Mouse (Mus musculus): ENCODE data around the gene Grem1. TPM values are rescaled to one million over a fixed set of nuclear protein-coding genes. Genes with fewer than 3 reads are reported as not detected.
A peak's percentile ranks its signal among the peaks of the same experiment; 100 is the strongest.

The Grem1 gene
- polyA plus RNA-seq, 1 experiment from 2014 or later, result not detected

DNA sequence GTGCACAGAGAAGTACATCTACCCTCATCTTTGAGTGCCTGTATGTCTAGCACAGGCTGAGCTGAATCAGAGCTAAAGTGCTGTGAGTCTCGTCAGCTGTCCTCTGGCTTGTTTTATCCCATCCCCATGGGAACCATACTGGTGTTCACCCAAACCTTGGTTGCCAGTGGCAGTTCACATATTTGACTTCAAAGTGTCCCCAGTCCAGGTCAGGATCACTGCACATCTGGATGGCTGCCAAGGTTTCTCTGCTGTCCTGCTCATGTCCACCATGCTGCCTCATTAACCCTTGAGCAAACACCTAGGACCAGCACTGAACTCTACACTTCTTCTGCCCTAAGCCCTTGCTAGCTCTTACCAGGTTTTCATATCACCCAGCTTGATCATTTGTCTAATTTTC, 7.4 kb upstream of the Grem1 start:
- Histone ChIP-seq H3K4me3 (ENCODE audit: low read depth, low read length) (no peak overlapping the region), H3K27me3 (ENCODE audit: insufficient read depth, low read length) (no peaks in the 10 kb centered on the region), H3K4me1 (ENCODE audit: insufficient read depth) (no peaks in the 10 kb centered on the region), H3K36me3 (replicated peaks; ENCODE audit: insufficient read depth, low read length) (no peaks in the 10 kb centered on the region), H3K4me2 (ENCODE audit: low read depth, low read length) (no peak overlapping the region), H3K9ac (replicated peaks) (no peak overlapping the region), H3K9me3 (ENCODE audit: low read length) (no peaks in the 10 kb centered on the region), H3K27ac (ENCODE audit: low read depth) (no peak overlapping the region)
- ATAC-seq (peak; percentile 73), DNase-seq (peak; percentile 44)
- TF ChIP-seq CTCF (IDR thresholded peaks at IDR 0.05; ENCODE audit: low read depth) (no peak), EP300 (IDR thresholded peaks at IDR 0.05; ENCODE audit: low read depth) (no peak)
- 29% methylated on average over 1 of the region's 1 CpGs for WGBS (ENCODE audit: insufficient replicate concordance)

DNA sequence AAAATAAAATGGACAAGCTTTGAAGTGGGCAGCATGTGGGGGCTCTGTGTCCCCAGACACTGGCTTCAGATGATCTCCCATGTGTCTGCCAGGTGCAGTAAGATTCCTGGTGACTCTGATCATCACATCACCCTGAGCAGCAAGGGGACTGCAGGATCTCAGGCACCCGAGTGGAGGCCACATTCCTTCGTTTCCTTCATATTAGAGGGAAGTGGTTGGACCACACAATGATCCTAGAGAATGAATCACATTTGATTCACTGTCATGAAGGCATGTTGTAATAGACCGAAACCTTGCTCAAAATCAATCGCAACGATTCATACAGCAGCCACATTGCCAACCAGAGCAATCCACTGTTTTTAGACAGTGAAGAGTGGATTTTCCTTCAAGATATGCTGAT, 6.5 kb upstream of the Grem1 start:
- H3K9me3 ChIP-seq (ENCODE audit: low read length), result no peaks in the 10 kb centered on the region
- H3K27ac ChIP-seq (ENCODE audit: low read depth), result no peak overlapping the region
- TF ChIP-seq EP300 (IDR thresholded peaks at IDR 0.05; ENCODE audit: low read depth) (no peak), CTCF (IDR thresholded peaks at IDR 0.05; ENCODE audit: low read depth) (no peak)
- H3K36me3 ChIP-seq (replicated peaks; ENCODE audit: insufficient read depth, low read length), result no peaks in the 10 kb centered on the region
- no peaks in the 10 kb centered on the region for H3K27me3 ChIP-seq (ENCODE audit: insufficient read depth, low read length)
- H3K4me1 ChIP-seq (ENCODE audit: insufficient read depth), result no peaks in the 10 kb centered on the region
- no peak overlapping the region for H3K4me2 ChIP-seq (ENCODE audit: low read depth, low read length)
- ATAC-seq (no peak), DNase-seq (no peak)
- no peak overlapping the region for H3K4me3 ChIP-seq (ENCODE audit: low read depth, low read length)
- H3K9ac ChIP-seq (replicated peaks), result no peak overlapping the region
- 66% methylated on average over 5 of the region's 5 CpGs for WGBS (ENCODE audit: insufficient replicate concordance)

GRCm38 (mm10) chr2:113757525-113758310, 728 bp downstream of the Grem1 start:
- WGBS (ENCODE audit: insufficient replicate concordance), result 1% methylated on average over 47 of the region's 47 CpGs
- H3K27me3 ChIP-seq (ENCODE audit: insufficient read depth, low read length), result peaks cover 34% of the 10 kb centered on the region
- H3K27ac ChIP-seq (ENCODE audit: low read depth), result no peak overlapping the region
- peak overlapping the region; percentile 17; the same call in 1 of the 2 replicates for H3K4me3 ChIP-seq (ENCODE audit: low read depth, low read length)
- no peaks in the 10 kb centered on the region for H3K36me3 ChIP-seq (replicated peaks; ENCODE audit: insufficient read depth, low read length)
- TF ChIP-seq EP300 (IDR thresholded peaks at IDR 0.05; ENCODE audit: low read depth) (no peak), CTCF (IDR thresholded peaks at IDR 0.05; ENCODE audit: low read depth) (no peak)
- H3K9ac ChIP-seq (replicated peaks), result no peak overlapping the region
- peak; percentile 13 for DNase-seq
- H3K4me2 ChIP-seq (ENCODE audit: low read depth, low read length), result peak overlapping the region; percentile 38
- no peak for ATAC-seq
- H3K9me3 ChIP-seq (ENCODE audit: low read length), result no peaks in the 10 kb centered on the region
- peaks cover 2% of the 10 kb centered on the region; the same call in 1 of the 2 replicates for H3K4me1 ChIP-seq (ENCODE audit: insufficient read depth)

GRCm38 (mm10) chr2:113756924-113757524, 1.4 kb downstream of the Grem1 start:
- Histone ChIP-seq H3K4me1 (ENCODE audit: insufficient read depth) (peaks cover 2% of the 10 kb centered on the region; the same call in 1 of the 2 replicates), H3K27ac (ENCODE audit: low read depth) (no peak overlapping the region), H3K4me3 (ENCODE audit: low read depth, low read length) (no peak overlapping the region), H3K36me3 (replicated peaks; ENCODE audit: insufficient read depth, low read length) (no peaks in the 10 kb centered on the region), H3K9me3 (ENCODE audit: low read length) (no peaks in the 10 kb centered on the region), H3K4me2 (ENCODE audit: low read depth, low read length) (peak overlapping the region; percentile 26; the same call in 1 of the 2 replicates), H3K27me3 (ENCODE audit: insufficient read depth, low read length) (peaks cover 34% of the 10 kb centered on the region), H3K9ac (replicated peaks) (no peak overlapping the region)
- ATAC-seq (no peak), DNase-seq (no peak)
- WGBS (ENCODE audit: insufficient replicate concordance), result 4% methylated on average over 12 of the region's 12 CpGs
- TF ChIP-seq EP300 (IDR thresholded peaks at IDR 0.05; ENCODE audit: low read depth) (no peak), CTCF (IDR thresholded peaks at IDR 0.05; ENCODE audit: low read depth) (no peak)

GRCm38 (mm10) chr2:113749721-113750120, 8.7 kb downstream of the Grem1 start:
- no peak for TF ChIP-seq CTCF (IDR thresholded peaks at IDR 0.05; ENCODE audit: low read depth)
- no peak for TF ChIP-seq EP300 (IDR thresholded peaks at IDR 0.05; ENCODE audit: low read depth)
- H3K4me2 ChIP-seq (ENCODE audit: low read depth, low read length), result no peak overlapping the region
- no peak for ATAC-seq
- H3K27ac ChIP-seq (ENCODE audit: low read depth), result no peak overlapping the region
- H3K9me3 ChIP-seq (ENCODE audit: low read length), result no peaks in the 10 kb centered on the region
- no peaks in the 10 kb centered on the region for H3K36me3 ChIP-seq (replicated peaks; ENCODE audit: insufficient read depth, low read length)
- H3K9ac ChIP-seq (replicated peaks), result no peak overlapping the region
- H3K4me1 ChIP-seq (ENCODE audit: insufficient read depth), result no peaks in the 10 kb centered on the region
- no peak for DNase-seq
- H3K27me3 ChIP-seq (ENCODE audit: insufficient read depth, low read length), result 0 out of 2 replicates have a peak, but pooled peaks cover 2% of the 10 kb centered on the region
- no peak overlapping the region for H3K4me3 ChIP-seq (ENCODE audit: low read depth, low read length)
- WGBS (ENCODE audit: insufficient replicate concordance), result 70% methylated on average over 12 of the region's 12 CpGs

DNA sequence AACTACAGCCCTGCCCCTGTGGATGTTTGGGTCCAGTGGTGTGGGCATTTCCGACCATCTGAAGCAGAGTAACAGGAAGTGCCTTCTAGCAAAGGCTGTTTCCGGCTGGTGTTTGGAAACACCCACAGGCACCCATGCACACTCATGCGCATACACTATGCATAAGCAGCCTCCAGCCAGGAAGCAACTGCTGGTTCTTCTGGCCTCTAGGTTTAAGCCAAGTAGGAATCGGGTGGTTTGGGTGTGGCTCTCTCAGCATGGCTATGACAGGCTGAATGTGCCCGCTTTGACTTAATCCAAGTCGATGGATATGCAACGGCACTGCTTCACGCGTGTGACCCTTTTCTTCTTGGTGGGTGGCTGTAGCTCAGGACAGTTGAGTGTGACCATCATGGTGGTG, 9.1 kb downstream of the Grem1 start:
- Histone ChIP-seq H3K27ac (ENCODE audit: low read depth) (no peak overlapping the region), H3K4me1 (ENCODE audit: insufficient read depth) (no peaks in the 10 kb centered on the region), H3K4me3 (ENCODE audit: low read depth, low read length) (no peak overlapping the region), H3K27me3 (ENCODE audit: insufficient read depth, low read length) (0 out of 2 replicates have a peak, but pooled peaks cover 2% of the 10 kb centered on the region), H3K9me3 (ENCODE audit: low read length) (no peaks in the 10 kb centered on the region), H3K4me2 (ENCODE audit: low read depth, low read length) (no peak overlapping the region), H3K9ac (replicated peaks) (no peak overlapping the region), H3K36me3 (replicated peaks; ENCODE audit: insufficient read depth, low read length) (no peaks in the 10 kb centered on the region)
- TF ChIP-seq CTCF (IDR thresholded peaks at IDR 0.05; ENCODE audit: low read depth), result no peak
- TF ChIP-seq EP300 (IDR thresholded peaks at IDR 0.05; ENCODE audit: low read depth), result no peak
- no peak for ATAC-seq
- DNase-seq, result no peak
- WGBS (ENCODE audit: insufficient replicate concordance), result 84% methylated on average over 9 of the region's 9 CpGs
